Mouse (Mus musculus): ENCODE data around the gene Olah. TPM values are rescaled to one million over a fixed set of nuclear protein-coding genes. Genes with fewer than 3 reads are reported as not detected.

Olah gene
- total and polyA plus RNA-seq, 3 experiments, result not detected

GRCm38 (mm10) chr2:3407756-3408155 lies 10.7 kb upstream of the Olah start:
- no peak overlapping the region for H3K27ac ChIP-seq (ENCODE audit: control insufficient read depth, low read depth, low read length)
- TF ChIP-seq ELF1 (IDR thresholded peaks at IDR 0.05; ENCODE audit: low read depth, low read length), result no peak
- no peak for DNase-seq (ENCODE audit: low read depth, low spot score)

DNA sequence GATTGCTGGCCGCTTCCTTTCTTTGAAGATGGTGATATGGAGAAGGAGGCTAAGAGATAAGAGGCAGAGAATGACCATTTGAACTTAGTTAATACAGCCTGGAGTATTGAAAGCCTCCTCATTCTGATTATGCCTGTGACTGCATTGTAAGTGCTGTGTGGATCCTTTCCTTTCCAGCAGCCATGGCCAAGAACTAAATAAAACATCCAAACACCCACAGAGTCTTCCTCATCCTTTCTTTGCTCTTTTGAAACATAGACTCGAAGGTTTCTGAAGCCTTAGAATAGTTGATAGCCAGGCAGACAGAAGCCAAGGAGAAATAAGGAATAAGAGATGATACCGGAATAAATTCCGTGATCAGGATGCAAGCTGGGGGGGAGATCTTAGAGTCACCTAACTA lies 9.0 kb upstream of the Olah start:
- H3K79me2 ChIP-seq (ENCODE audit: control insufficient read depth, insufficient read depth, low read length, poor library complexity), result no peaks in the 10 kb centered on the region
- H3K36me3 ChIP-seq (ENCODE audit: control insufficient read depth in 1 of 2, insufficient read depth in 2 of 2, low read length in 2 of 2), result no peaks in the 10 kb centered on the region
- H3K27ac ChIP-seq (ENCODE audit: control insufficient read depth, low read depth, low read length), result no peak overlapping the region
- no peak for DNase-seq (ENCODE audit: low read depth, low spot score)
- H3K9me3 ChIP-seq (replicated peaks; ENCODE audit: insufficient read depth, low read length), result no peaks in the 10 kb centered on the region
- no peak overlapping the region for H3K4me3 ChIP-seq (ENCODE audit: control insufficient read depth in 1 of 2, insufficient read depth in 1 of 2, low read depth in 2 of 2, low read length in 2 of 2)
- TF ChIP-seq USF1 (IDR thresholded peaks at IDR 0.05; ENCODE audit: low read depth, low read length) (no peak), SIN3A (IDR thresholded peaks at IDR 0.05; ENCODE audit: low read length) (no peak), RCOR1 (IDR thresholded peaks at IDR 0.05; ENCODE audit: low read depth, low read length) (no peak), SMC3 (IDR thresholded peaks at IDR 0.05; ENCODE audit: low read depth, low read length) (no peak), MEF2A (IDR thresholded peaks at IDR 0.05; ENCODE audit: extremely low read depth, insufficient replicate concordance, low read depth, low read length, poor library complexity, severe bottlenecking) (no peak), MAFK (IDR thresholded peaks at IDR 0.05; ENCODE audit: borderline replicate concordance, low read depth, low read length) (no peak), NELFE (IDR thresholded peaks at IDR 0.05; ENCODE audit: low read depth, low read length) (no peak), ZMIZ1 (IDR thresholded peaks at IDR 0.05; ENCODE audit: low read depth, low read length) (no peak), USF2 (IDR thresholded peaks at IDR 0.05; ENCODE audit: borderline replicate concordance in 1 of 2, insufficient read depth in 1 of 2, low read depth in 1 of 2, low read length in 2 of 2) (no peak), BHLHE40 (IDR thresholded peaks at IDR 0.05; ENCODE audit: borderline replicate concordance, low read depth, low read length) (no peak), POLR2AphosphoS5 (IDR thresholded peaks at IDR 0.05; ENCODE audit: borderline replicate concordance, low read depth, low read length) (no peak), CHD1 (IDR thresholded peaks at IDR 0.05; ENCODE audit: low read depth, low read length) (no peak), ELF1 (IDR thresholded peaks at IDR 0.05; ENCODE audit: low read depth, low read length) (no peak), CTCF (IDR thresholded peaks at IDR 0.05 in 2 of 3, conservative IDR thresholded peaks at IDR 0.05 in 1 of 3; ENCODE audit: control insufficient read depth in 1 of 3, insufficient read depth in 1 of 3, low read depth in 2 of 3, low read length in 3 of 3, poor library complexity in 1 of 3, severe bottlenecking in 1 of 3) (no peak), UBTF (IDR thresholded peaks at IDR 0.05; ENCODE audit: borderline replicate concordance, insufficient read depth, low read depth, low read length) (no peak), MXI1 (IDR thresholded peaks at IDR 0.05; ENCODE audit: low read depth, low read length) (no peak), TCF12 (IDR thresholded peaks at IDR 0.05; ENCODE audit: low read depth, low read length) (no peak), GABPA (IDR thresholded peaks at IDR 0.05; ENCODE audit: low read depth, low read length) (no peak), TAL1 (IDR thresholded peaks at IDR 0.05; ENCODE audit: low read length) (no peak), MAX (IDR thresholded peaks at IDR 0.05; ENCODE audit: low read length) (no peak)
- H3K27me3 ChIP-seq (ENCODE audit: control insufficient read depth in 1 of 2, insufficient read depth in 2 of 2, low read length in 2 of 2), result peaks cover 3 to 8% of the 10 kb centered on the region in 2 experiments; a peak in 3 of 4 replicates
- H3K9ac ChIP-seq (ENCODE audit: control insufficient read depth, low read depth, low read length, poor library complexity, severe bottlenecking), result no peak overlapping the region
- H3K4me1 ChIP-seq (ENCODE audit: control insufficient read depth in 1 of 2, insufficient read depth in 2 of 2, low read length in 2 of 2), result no peaks in the 10 kb centered on the region

More at GRCm38 (mm10) chr2:3407756-3408155, 10.7 kb upstream of the Olah start:
- peaks cover 5 to 6% of the 10 kb centered on the region in 2 experiments for H3K27me3 ChIP-seq (ENCODE audit: control insufficient read depth in 1 of 2, insufficient read depth in 2 of 2, low read length in 2 of 2)
- H3K36me3 ChIP-seq (ENCODE audit: control insufficient read depth in 1 of 2, insufficient read depth in 2 of 2, low read length in 2 of 2), result no peaks in the 10 kb centered on the region
- no peaks in the 10 kb centered on the region for H3K79me2 ChIP-seq (ENCODE audit: control insufficient read depth, insufficient read depth, low read length, poor library complexity)
- H3K9me3 ChIP-seq (replicated peaks; ENCODE audit: insufficient read depth, low read length), result no peaks in the 10 kb centered on the region
- H3K4me1 ChIP-seq (ENCODE audit: control insufficient read depth in 1 of 2, insufficient read depth in 2 of 2, low read length in 2 of 2), result no peaks in the 10 kb centered on the region
- H3K9ac ChIP-seq (ENCODE audit: control insufficient read depth, low read depth, low read length, poor library complexity, severe bottlenecking), result no peak overlapping the region
- H3K4me3 ChIP-seq (ENCODE audit: control insufficient read depth in 1 of 2, insufficient read depth in 1 of 2, low read depth in 2 of 2, low read length in 2 of 2), result no peak overlapping the region
